Mouse (Mus musculus) midbrain, embryonic 16.5 days (tissue): ENCODE results near the gene F12. TPM values are rescaled to one million over a fixed set of nuclear protein-coding genes. Genes with fewer than 3 reads are reported as not detected.

Source experiments
- ATAC-seq: fragments of 200-750 bp; cut with Nextera tagmentation; 2 replicates; pipeline ENCODE4 v1.8.0; 2017; ENCODE audit warnings: moderate TSS enrichment
- H3K27ac ChIP-seq: fragments of 300-500 bp; sonication (generic); 2 replicates; pipeline ENCODE4 v1.5.1; 2014; ENCODE audit warnings: mild to moderate bottlenecking, low read length, mixed read lengths
- H3K27me3 ChIP-seq: fragments of 300-500 bp; sonication (generic); 2 replicates; pipeline ENCODE4 v1.6.1; 2014; ENCODE audit warnings: low read depth, low read length, mixed read lengths; ENCODE audit not compliant: control insufficient read depth, insufficient read depth
- H3K36me3 ChIP-seq: fragments of 300-500 bp; sonication (generic); 2 replicates; pipeline ENCODE4 v1.6.1; 2014; ENCODE audit warnings: mild to moderate bottlenecking, low read length, moderate library complexity, mixed read lengths; ENCODE audit not compliant: control insufficient read depth, insufficient read depth
- H3K4me1 ChIP-seq: fragments of 300-500 bp; sonication (generic); 2 replicates; pipeline ENCODE4 v1.6.1; 2014; ENCODE audit warnings: mild to moderate bottlenecking, low read length, mixed read lengths; ENCODE audit not compliant: control insufficient read depth, insufficient read depth
- H3K4me2 ChIP-seq: fragments of 300-500 bp; sonication (generic); 2 replicates; pipeline ENCODE4 v1.6.1; 2014; ENCODE audit warnings: mild to moderate bottlenecking, low read length, mixed read lengths
- H3K4me3 ChIP-seq: fragments of 300-500 bp; sonication (generic); 2 replicates; pipeline ENCODE4 v1.5.1; 2014; ENCODE audit warnings: low read depth, mild to moderate bottlenecking, low read length, moderate library complexity, mixed read lengths
- H3K9ac ChIP-seq: fragments of 300-500 bp; sonication (generic); 2 replicates; pipeline ENCODE4 v1.6.1; 2014; ENCODE audit warnings: low read depth, low read length, mixed read lengths
- H3K9me3 ChIP-seq: fragments of 300-500 bp; sonication (generic); replicated peaks from 2 replicates; pipeline ENCODE4 v1.6.1; 2014; ENCODE audit warnings: mild to moderate bottlenecking, low read length, mixed read lengths; ENCODE audit not compliant: control insufficient read depth, poor library complexity, severe bottlenecking
- WGBS: fragments of 180-500 bp; shearing (Covaris S2); extraction: QIAGEN DNeasy Blood & Tissue Kit; methylation state at CpG from one replicate; pipeline ENCODE4 v1.1.7; 2014; 5-methylcytosine and 5-hydroxymethylcytosine counted together
- microRNA-seq: library from miRNA; unstranded; fragments of <30 nt; microRNA quantifications from one replicate; pipeline ENCODE4, GENCODE M21; 2017
- polyA plus RNA-seq: library from polyadenylated mRNA; unstranded; fragments of >200 nt; fragmentation: Nextera tagmentation; extraction: Ambion mirVana; gene quantifications from 2 replicates; pipeline ENCODE4 v1.2.1, GENCODE M21; 2015

The F12 gene
- polyA plus RNA-seq, 1 experiment from 2014 or later: 0.31 TPM

GRCm38 (mm10) chr13:55371007-55371681, 55.4 kb downstream of the F12 start:
- H3K9ac ChIP-seq: no peak overlapping the region
- H3K36me3 ChIP-seq: no peaks in the 10 kb centered on the region
- H3K4me2 ChIP-seq: no peak overlapping the region
- H3K4me1 ChIP-seq: no peaks in the 10 kb centered on the region
- ATAC-seq: no peak
- H3K9me3 ChIP-seq: no peaks in the 10 kb centered on the region
- peaks cover 7% of the 10 kb centered on the region for H3K27me3 ChIP-seq
- H3K27ac ChIP-seq: no peak overlapping the region
- H3K4me3 ChIP-seq: no peak overlapping the region
- 71% methylated on average over 8 of the region's 8 CpGs for WGBS

GRCm38 (mm10) chr13:55370234-55370633, 56.4 kb downstream of the F12 start:
- ATAC-seq: no peak
- 70% methylated on average over 3 of the region's 3 CpGs for WGBS

GRCm38 (mm10) chr13:55369531-55370114, 57.0 kb downstream of the F12 start, which contains the start of gene Rgs14:
Gene Rgs14, plus strand, starts transcription at chr13:55369732.
- H3K4me2 ChIP-seq: no peak within 1 kb of the TSS
- no peak for ATAC-seq
- H3K4me1 ChIP-seq: no peaks in the 10 kb centered on the region
- no peaks in the 10 kb centered on the region for H3K36me3 ChIP-seq
- peaks cover 7% of the 10 kb centered on the region for H3K27me3 ChIP-seq
- no peak within 1 kb of the TSS for H3K4me3 ChIP-seq
- H3K9me3 ChIP-seq: no peaks in the 10 kb centered on the region
- no peak within 1 kb of the TSS for H3K27ac ChIP-seq
- H3K9ac ChIP-seq: no peak within 1 kb of the TSS
- WGBS: 62% methylated on average over 13 of the region's 13 CpGs

More at GRCm38 (mm10) chr13:55370234-55370633, 56.4 kb downstream of the F12 start:
- Histone ChIP-seq H3K4me2 (no peak overlapping the region), H3K27me3 (peaks cover 7% of the 10 kb centered on the region), H3K9me3 (no peaks in the 10 kb centered on the region), H3K27ac (no peak overlapping the region), H3K4me1 (no peaks in the 10 kb centered on the region), H3K4me3 (no peak overlapping the region), H3K36me3 (no peaks in the 10 kb centered on the region), H3K9ac (no peak overlapping the region)

- 80% methylated on average over 7 of the region's 7 CpGs for WGBS
- ATAC-seq: no peak
- Histone ChIP-seq H3K4me2 (no peak overlapping the region), H3K4me1 (no peaks in the 10 kb centered on the region), H3K27ac (no peak overlapping the region), H3K27me3 (no peaks in the 10 kb centered on the region; the same call in none of the 2 replicates), H3K9ac (no peak overlapping the region), H3K36me3 (no peaks in the 10 kb centered on the region), H3K4me3 (no peak overlapping the region), H3K9me3 (no peaks in the 10 kb centered on the region)
Measured at GRCm38 (mm10) chr13:55368401-55368800, 58.2 kb downstream of the F12 start.

Small RNAs within 50 kb of the gene (microRNA-seq; reads per million reads assigned to microRNA genes)
- 0.69 reads per million for gene Mir6943

Other genes starting within 250 kb of the F12 start
- gene Nsd1, start 217.0 kb downstream of the F12 start, polyA plus RNA-seq: 45.2 and 54.8 TPM in 2 replicates
- gene Prelid1, start 106.3 kb downstream of the F12 start, polyA plus RNA-seq: 319 and 320 TPM in 2 replicates
- 91.0 and 92.2 TPM in 2 replicates for gene Rab24, start 104.8 kb downstream of the F12 start, polyA plus RNA-seq
- 6.9 and 7.9 TPM in 2 replicates for gene Mxd3, start 97.0 kb downstream of the F12 start, polyA plus RNA-seq
- gene Lman2, start 64.0 kb downstream of the F12 start, polyA plus RNA-seq: 43.4 and 50.3 TPM in 2 replicates
- gene Rgs14, start 57.1 kb downstream of the F12 start, polyA plus RNA-seq: 0.34 and 0.62 TPM in 2 replicates
- gene Slc34a1, start 28.6 kb downstream of the F12 start, polyA plus RNA-seq: not detected in 2 replicates
- gene Pfn3, start 11.6 kb downstream of the F12 start, polyA plus RNA-seq: 0.57 and 0.98 TPM in 2 replicates
- 28.3 and 31.8 TPM in 2 replicates for gene Grk6, start 18.3 kb upstream of the F12 start, polyA plus RNA-seq
- 5.0 and 5.6 TPM in 2 replicates for gene Prr7, start 37.5 kb upstream of the F12 start, polyA plus RNA-seq
- 617 and 675 TPM in 2 replicates for gene Dbn1, start 61.3 kb upstream of the F12 start, polyA plus RNA-seq
- 156 and 158 TPM in 2 replicates for gene Pdlim7, start 86.9 kb upstream of the F12 start, polyA plus RNA-seq
- 5.1 and 5.6 TPM in 2 replicates for gene Dok3, start 102.5 kb upstream of the F12 start, polyA plus RNA-seq
- 57.0 and 58.1 TPM in 2 replicates for gene Ddx41, start 109.9 kb upstream of the F12 start, polyA plus RNA-seq
- gene Fam193b, start 144.3 kb upstream of the F12 start, polyA plus RNA-seq: 48.3 and 56.3 TPM in 2 replicates
- 109 and 117 TPM in 2 replicates for gene Tmed9, start 146.9 kb upstream of the F12 start, polyA plus RNA-seq
- 42.7 and 46.1 TPM in 2 replicates for gene B4galt7, start 173.1 kb upstream of the F12 start, polyA plus RNA-seq
- 102 and 112 TPM in 2 replicates for gene Caml, start 196.2 kb upstream of the F12 start, polyA plus RNA-seq
- 25.7 and 28.3 TPM in 2 replicates for gene Ddx46, start 208.2 kb upstream of the F12 start, polyA plus RNA-seq